Mouse (Mus musculus) kidney, postnatal 0 days (tissue): ENCODE data around the gene Sox5. TPM values are rescaled to one million over a fixed set of nuclear protein-coding genes. Genes with fewer than 3 reads are reported as not detected.

Experiments used
- ATAC-seq: fragments of 200-750 bp; cut with Nextera tagmentation; replicated peaks from 2 replicates; pipeline ENCODE4 v1.8.0; 2017; ENCODE audit warnings: low read depth, moderate number of reproducible peaks, moderate TSS enrichment, moderate library complexity; ENCODE audit not compliant: low FRiP score
- DNase-seq: peaks from one replicate; pipeline ENCODE4 v3.0.0-alpha.2; 2016; ENCODE audit warnings: low spot score
- H3K27ac ChIP-seq: fragments of 300-500 bp; sonication (generic); 2 replicates; pipeline ENCODE4 v1.5.1; 2014; ENCODE audit warnings: mild to moderate bottlenecking
- H3K27me3 ChIP-seq: fragments of 300-500 bp; sonication (generic); 2 replicates; pipeline ENCODE4 v1.6.1; 2014; ENCODE audit warnings: low read length, mixed read lengths; ENCODE audit not compliant: insufficient read depth
- H3K36me3 ChIP-seq: fragments of 300-500 bp; sonication (generic); 2 replicates; pipeline ENCODE4 v1.6.1; 2014; ENCODE audit warnings: low read length, mixed read lengths; ENCODE audit not compliant: insufficient read depth
- H3K4me1 ChIP-seq: fragments of 300-500 bp; sonication (generic); replicated peaks from 2 replicates; pipeline ENCODE4 v1.6.1; 2014; ENCODE audit warnings: antibody characterized with exemption, low read length, mixed read lengths; ENCODE audit not compliant: insufficient read depth
- H3K4me2 ChIP-seq: fragments of 300-500 bp; sonication (generic); 2 replicates; pipeline ENCODE4 v1.6.1; 2014; ENCODE audit warnings: mild to moderate bottlenecking, low read length, moderate library complexity, mixed read lengths
- H3K4me3 ChIP-seq: fragments of 300-500 bp; sonication (generic); replicated peaks from 2 replicates; pipeline ENCODE4 v1.5.1; 2014; ENCODE audit warnings: low read depth, low read length
- H3K9ac ChIP-seq: fragments of 300-500 bp; sonication (generic); 2 replicates; pipeline ENCODE4 v1.6.1; 2014; ENCODE audit warnings: low read depth, low read length
- H3K9me3 ChIP-seq: fragments of 300-500 bp; sonication (generic); replicated peaks from 2 replicates; pipeline ENCODE4 v1.6.1; 2016; ENCODE audit warnings: low read length, inconsistent platforms, mixed read lengths
- CTCF ChIP-seq: IDR thresholded peaks from 2 replicates; pipeline ENCODE4 v1.5.1; 2016; ENCODE audit warnings: antibody characterized with exemption, low read depth, mild to moderate bottlenecking, moderate library complexity
- WGBS: fragments of 180-500 bp; shearing (Covaris S2); extraction: QIAGEN DNeasy Blood & Tissue Kit; methylation state at CpG from one replicate; pipeline ENCODE4 v1.1.7; 2014; 5-methylcytosine and 5-hydroxymethylcytosine counted together
- polyA plus RNA-seq: library from polyadenylated mRNA; unstranded; fragments of >200 nt; fragmentation: Nextera tagmentation; extraction: Ambion mirVana; gene quantifications from 2 replicates; pipeline ENCODE4 v1.2.1, GENCODE M21; 2015

The Sox5 gene
- polyA plus RNA-seq, 1 experiment from 2014 or later, result 6.1 TPM

DNA sequence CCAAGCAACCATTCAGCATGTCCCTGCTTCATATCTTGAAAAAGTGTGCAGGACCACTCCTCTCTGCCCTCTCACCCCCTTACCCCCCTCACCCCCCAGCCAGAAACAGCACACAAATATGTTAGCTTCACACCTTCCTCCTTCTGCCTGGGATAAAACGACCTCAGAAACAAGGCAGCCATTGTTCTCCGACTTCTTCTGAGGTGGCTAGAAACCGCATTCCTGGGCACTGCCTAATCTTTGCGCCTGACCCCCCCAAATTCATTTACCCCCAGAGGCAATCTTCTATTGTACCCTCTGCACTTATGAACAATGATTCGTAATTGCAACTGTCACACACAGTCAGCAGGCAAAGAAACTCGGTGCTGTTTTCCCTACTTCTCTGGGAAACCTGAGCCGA lies 742.6 kb downstream of the Sox5 start:
- no peak for TF ChIP-seq CTCF
- ATAC-seq, result no peak
- no peak for DNase-seq
- Histone ChIP-seq H3K4me1 (no peaks in the 10 kb centered on the region), H3K4me3 (no peak overlapping the region), H3K9me3 (no peaks in the 10 kb centered on the region), H3K27me3 (no peaks in the 10 kb centered on the region), H3K36me3 (no peaks in the 10 kb centered on the region), H3K4me2 (0 out of 2 replicates have a peak overlapping the region, but pooled peaks have one; percentile 23), H3K27ac (no peak overlapping the region), H3K9ac (no peak overlapping the region)
- WGBS, result 40% methylated on average over 7 of the region's 7 CpGs

DNA sequence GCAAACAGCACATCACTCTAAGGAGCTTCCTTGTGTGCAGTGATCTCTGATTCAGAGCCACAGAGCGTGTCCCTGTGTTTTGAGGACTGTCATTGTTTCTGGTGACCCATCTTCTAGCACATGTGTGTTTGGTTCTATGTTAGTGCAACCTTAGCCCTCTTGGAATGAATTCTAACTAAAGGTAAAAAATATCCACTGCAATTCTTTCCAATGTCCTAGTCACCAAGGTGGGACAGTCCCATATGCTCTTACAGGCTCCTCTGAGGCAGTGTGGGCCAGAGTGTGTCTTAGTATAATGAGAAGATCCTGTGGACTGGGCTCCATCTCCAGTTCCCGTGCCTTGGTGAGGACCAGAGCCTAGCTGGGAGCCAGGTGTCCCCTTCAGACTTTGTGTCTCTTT lies 748.6 kb downstream of the Sox5 start:
- no peak overlapping the region for H3K4me3 ChIP-seq
- H3K4me1 ChIP-seq, result no peaks in the 10 kb centered on the region
- 95% methylated on average over 2 of the region's 2 CpGs for WGBS
- H3K27ac ChIP-seq, result no peak overlapping the region
- H3K9me3 ChIP-seq, result no peaks in the 10 kb centered on the region
- no peak overlapping the region for H3K9ac ChIP-seq
- H3K27me3 ChIP-seq, result no peaks in the 10 kb centered on the region
- H3K36me3 ChIP-seq, result no peaks in the 10 kb centered on the region
- DNase-seq (no peak), ATAC-seq (no peak)
- H3K4me2 ChIP-seq, result no peak overlapping the region
- no peak for TF ChIP-seq CTCF

DNA sequence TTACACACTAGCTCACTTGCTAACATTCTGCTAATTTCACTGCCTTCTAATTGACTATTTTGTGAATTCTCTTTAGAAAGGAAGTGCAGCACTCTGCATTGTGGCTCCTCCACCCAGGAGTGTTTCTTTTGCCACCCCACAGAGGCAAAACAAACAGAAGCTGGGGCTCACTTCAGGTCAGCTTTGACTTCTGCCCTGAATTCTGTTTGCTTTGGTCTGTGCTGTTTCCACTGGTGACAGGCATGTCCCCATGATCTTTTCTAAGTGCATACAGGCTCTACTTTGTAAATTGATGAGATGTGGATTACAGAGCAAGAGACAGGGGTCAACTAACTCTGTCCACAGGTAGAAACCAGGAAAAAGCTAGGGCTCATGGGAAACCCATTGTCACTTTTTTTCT lies 764.8 kb downstream of the Sox5 start:
- no peaks in the 10 kb centered on the region for H3K36me3 ChIP-seq
- H3K4me3 ChIP-seq, result no peak overlapping the region
- DNase-seq (no peak), ATAC-seq (no peak)
- no peak overlapping the region for H3K27ac ChIP-seq
- TF ChIP-seq CTCF, result no peak
- H3K4me1 ChIP-seq, result no peaks in the 10 kb centered on the region
- no peak overlapping the region for H3K9ac ChIP-seq
- H3K27me3 ChIP-seq, result no peaks in the 10 kb centered on the region
- H3K9me3 ChIP-seq, result no peaks in the 10 kb centered on the region
- no peak overlapping the region for H3K4me2 ChIP-seq

DNA sequence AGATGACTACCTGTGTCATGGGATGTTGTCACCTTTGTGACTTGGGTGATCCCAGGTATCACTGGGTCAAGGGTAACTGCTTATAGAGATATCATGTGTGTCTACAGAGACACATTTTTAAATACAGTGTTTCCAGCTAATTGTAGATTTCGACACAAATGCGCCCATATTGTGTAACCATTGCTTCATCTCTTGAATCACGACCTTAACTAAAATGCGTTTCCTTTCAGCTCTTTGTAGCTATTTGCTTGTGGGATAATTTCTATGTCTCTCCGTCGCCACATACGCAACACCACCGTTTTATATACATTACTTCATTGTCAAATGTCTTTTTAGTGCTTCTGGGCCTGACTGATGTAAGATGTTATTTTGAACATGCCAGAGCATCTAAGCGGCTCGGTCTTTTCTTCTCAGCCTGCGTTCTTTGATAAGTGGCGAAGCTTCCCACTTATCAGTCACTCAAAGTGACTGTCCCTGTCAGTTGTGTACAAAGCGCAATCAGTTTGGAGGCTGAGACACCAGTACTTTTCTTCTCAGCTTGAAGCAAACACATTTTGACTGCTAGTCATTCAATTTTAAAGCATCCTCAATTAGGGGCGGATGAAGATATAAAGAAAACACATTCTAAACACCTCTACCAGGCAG lies 769.8 kb downstream of the Sox5 start:
- no peak for ATAC-seq
- no peak overlapping the region for H3K9ac ChIP-seq
- H3K27me3 ChIP-seq, result no peaks in the 10 kb centered on the region
- H3K4me2 ChIP-seq, result no peak overlapping the region
- DNase-seq, result no peak
- WGBS, result 91% methylated on average over 14 of the region's 14 CpGs
- no peak for TF ChIP-seq CTCF
- H3K9me3 ChIP-seq, result no peaks in the 10 kb centered on the region
- H3K36me3 ChIP-seq, result no peaks in the 10 kb centered on the region
- H3K4me1 ChIP-seq, result no peaks in the 10 kb centered on the region
- H3K27ac ChIP-seq, result no peak overlapping the region
- no peak overlapping the region for H3K4me3 ChIP-seq

DNA sequence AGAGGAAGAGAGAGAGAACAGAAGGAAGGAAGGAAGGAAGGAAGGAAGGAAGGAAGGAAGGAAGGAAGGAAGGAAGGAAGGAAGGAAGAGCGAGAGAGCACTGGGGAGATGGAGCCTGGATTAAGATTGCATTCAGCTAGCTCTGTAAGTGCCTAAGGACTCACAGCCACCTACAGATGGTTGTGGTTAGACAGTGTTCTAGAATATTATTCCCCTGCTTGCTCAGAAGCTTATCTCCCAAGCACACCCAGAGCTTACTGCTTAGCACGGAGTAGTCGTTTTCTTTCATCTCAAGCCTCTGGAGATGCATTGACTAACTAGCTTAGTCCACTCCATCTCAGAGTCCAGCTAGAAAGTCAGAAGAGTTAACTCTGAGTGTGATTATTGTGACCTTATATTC lies 770.8 kb downstream of the Sox5 start:
- WGBS, result 86% methylated on average over 3 of the region's 3 CpGs
- no peaks in the 10 kb centered on the region for H3K4me1 ChIP-seq
- ATAC-seq, result no peak
- no peak overlapping the region for H3K9ac ChIP-seq
- H3K4me2 ChIP-seq, result no peak overlapping the region
- no peaks in the 10 kb centered on the region for H3K36me3 ChIP-seq
- TF ChIP-seq CTCF, result no peak
- DNase-seq, result no peak
- H3K27me3 ChIP-seq, result no peaks in the 10 kb centered on the region
- H3K27ac ChIP-seq, result no peak overlapping the region
- no peaks in the 10 kb centered on the region for H3K9me3 ChIP-seq
- H3K4me3 ChIP-seq, result no peak overlapping the region

DNA sequence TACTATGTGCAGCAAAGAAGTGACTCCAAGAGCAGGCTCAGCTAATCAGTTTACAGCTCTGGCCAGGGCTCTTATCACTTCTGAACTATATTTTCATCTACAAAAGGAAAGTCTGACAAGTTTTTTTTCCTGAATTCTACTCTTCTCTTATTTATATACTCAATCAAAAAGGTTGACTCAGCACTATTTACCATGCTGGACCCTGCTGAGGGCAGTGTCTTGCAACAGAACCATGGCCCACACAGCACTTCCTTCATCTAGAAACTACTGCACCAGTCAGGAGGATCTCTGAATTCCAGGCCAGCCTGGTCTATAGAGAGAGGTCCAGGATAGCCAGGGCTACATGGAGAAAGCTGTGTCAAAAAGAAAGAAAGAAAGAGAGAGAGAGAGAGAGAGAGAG lies 771.5 kb downstream of the Sox5 start:
- Histone ChIP-seq H3K4me1 (no peaks in the 10 kb centered on the region), H3K4me3 (no peak overlapping the region), H3K36me3 (no peaks in the 10 kb centered on the region), H3K9me3 (no peaks in the 10 kb centered on the region), H3K27me3 (no peaks in the 10 kb centered on the region), H3K9ac (no peak overlapping the region), H3K27ac (no peak overlapping the region), H3K4me2 (no peak overlapping the region)
- ATAC-seq, result no peak
- no peak for TF ChIP-seq CTCF
- no peak for DNase-seq

DNA sequence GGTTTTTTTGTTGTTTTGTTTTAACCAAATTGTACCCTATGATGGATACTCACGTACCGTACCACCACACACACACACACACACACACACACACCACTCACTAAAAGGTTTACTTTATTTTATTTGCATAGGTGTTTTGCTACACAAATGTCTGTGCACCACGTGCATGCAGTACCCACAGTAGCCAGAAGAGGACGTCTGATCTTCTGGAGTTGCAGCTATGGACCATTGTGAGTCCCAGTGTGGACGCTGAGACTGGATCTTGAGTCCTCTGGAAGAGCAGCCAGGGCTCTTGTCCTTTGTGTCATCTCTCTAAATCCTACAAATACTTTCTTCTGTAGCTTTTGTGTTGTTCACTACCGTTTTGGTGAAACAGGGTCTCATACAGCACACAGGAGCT lies 776.6 kb downstream of the Sox5 start:
- TF ChIP-seq CTCF, result peak; percentile 4; the same call in 1 of the 2 replicates
- Histone ChIP-seq H3K36me3 (no peaks in the 10 kb centered on the region), H3K4me2 (no peak overlapping the region), H3K27ac (no peak overlapping the region), H3K9ac (no peak overlapping the region), H3K4me3 (no peak overlapping the region), H3K9me3 (no peaks in the 10 kb centered on the region), H3K27me3 (no peaks in the 10 kb centered on the region), H3K4me1 (no peaks in the 10 kb centered on the region)
- DNase-seq, result no peak
- no peak for ATAC-seq
- WGBS, result 85% methylated on average over 6 of the region's 6 CpGs
